Mouse (Mus musculus): ENCODE results near the gene Msh3. TPM values are rescaled to one million over a fixed set of nuclear protein-coding genes. Genes with fewer than 3 reads are reported as not detected.

The Msh3 gene
- polyA plus RNA-seq, 1 experiment from 2014 or later = 37.7 TPM

DNA sequence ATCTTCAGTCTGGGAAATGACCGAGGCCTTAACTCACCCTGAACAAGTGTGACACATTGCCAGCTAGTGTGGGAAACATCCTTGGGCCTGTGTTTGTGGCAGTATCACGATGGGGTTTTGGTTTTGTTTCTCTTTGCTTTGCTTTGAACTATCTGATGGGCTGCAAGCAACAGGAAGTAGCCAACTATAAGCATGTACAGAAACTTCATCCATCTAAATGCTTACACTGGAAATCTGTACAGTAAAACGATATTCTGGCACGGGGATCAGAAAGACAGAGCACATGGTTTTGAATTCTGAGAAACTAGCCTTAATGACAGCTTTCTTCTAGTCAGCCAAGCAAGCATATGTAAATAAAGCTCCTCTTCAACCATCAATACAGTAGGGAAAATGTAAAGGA lies 847 bp downstream of the Msh3 start:
- 35% methylated on average over 4 of the region's 4 CpGs for WGBS
- Histone ChIP-seq H3K4me3 (peak overlapping the region; percentile 85), H3K4me1 (peaks cover 16% of the 10 kb centered on the region), H3K27ac (peak overlapping the region; percentile 95; the same call in 1 of the 2 replicates), H3K36me3 (peaks cover 42% of the 10 kb centered on the region), H3K9me3 (replicated peaks) (no peaks in the 10 kb centered on the region), H3K27me3 (ENCODE audit: low read depth, poor library complexity, severe bottlenecking) (no peaks in the 10 kb centered on the region)
- DNase-seq (ENCODE audit: low spot score) = no peak

GRCm38 (mm10) chr13:92351100-92351499 lies 3.7 kb downstream of the Msh3 start:
- 97% methylated on average over 6 of the region's 6 CpGs for WGBS
- no peak overlapping the region for H3K4me3 ChIP-seq
- H3K27me3 ChIP-seq (ENCODE audit: low read depth, poor library complexity, severe bottlenecking) = no peaks in the 10 kb centered on the region
- H3K27ac ChIP-seq = no peak overlapping the region
- H3K36me3 ChIP-seq = peaks cover 44% of the 10 kb centered on the region
- peaks cover 9% of the 10 kb centered on the region for H3K4me1 ChIP-seq
- no peak for DNase-seq (ENCODE audit: low spot score)
- no peaks in the 10 kb centered on the region for H3K9me3 ChIP-seq (replicated peaks)

GRCm38 (mm10) chr13:92346338-92346737 lies 8.5 kb downstream of the Msh3 start:
- Histone ChIP-seq H3K4me3 (no peak overlapping the region), H3K27ac (no peak overlapping the region), H3K9me3 (replicated peaks) (no peaks in the 10 kb centered on the region), H3K4me1 (no peaks in the 10 kb centered on the region), H3K36me3 (peaks cover 85% of the 10 kb centered on the region), H3K27me3 (ENCODE audit: low read depth, poor library complexity, severe bottlenecking) (no peaks in the 10 kb centered on the region)
- no peak for DNase-seq (ENCODE audit: low spot score)
- WGBS = 94% methylated on average over 5 of the region's 5 CpGs

GRCm38 (mm10) chr13:92344033-92344432 lies 10.8 kb downstream of the Msh3 start:
- no peak for DNase-seq (ENCODE audit: low spot score)
- H3K4me1 ChIP-seq = no peaks in the 10 kb centered on the region
- no peaks in the 10 kb centered on the region for H3K9me3 ChIP-seq (replicated peaks)
- 96% methylated on average over 8 of the region's 8 CpGs for WGBS
- no peak overlapping the region for H3K4me3 ChIP-seq
- H3K36me3 ChIP-seq = peaks cover 86% of the 10 kb centered on the region
- no peak overlapping the region for H3K27ac ChIP-seq
- no peaks in the 10 kb centered on the region for H3K27me3 ChIP-seq (ENCODE audit: low read depth, poor library complexity, severe bottlenecking)

- peaks cover 72% of the 10 kb centered on the region for H3K36me3 ChIP-seq
- DNase-seq (ENCODE audit: low spot score) = no peak
- H3K9me3 ChIP-seq (replicated peaks) = no peaks in the 10 kb centered on the region
- no peaks in the 10 kb centered on the region for H3K27me3 ChIP-seq (ENCODE audit: low read depth, poor library complexity, severe bottlenecking)
- WGBS = 92% methylated on average over 3 of the region's 3 CpGs
- no peaks in the 10 kb centered on the region for H3K4me1 ChIP-seq
- H3K27ac ChIP-seq = no peak overlapping the region
- H3K4me3 ChIP-seq = no peak overlapping the region
These were observed 15.0 kb downstream of the Msh3 start for GRCm38 (mm10) chr13:92339787-92340186.

DNA sequence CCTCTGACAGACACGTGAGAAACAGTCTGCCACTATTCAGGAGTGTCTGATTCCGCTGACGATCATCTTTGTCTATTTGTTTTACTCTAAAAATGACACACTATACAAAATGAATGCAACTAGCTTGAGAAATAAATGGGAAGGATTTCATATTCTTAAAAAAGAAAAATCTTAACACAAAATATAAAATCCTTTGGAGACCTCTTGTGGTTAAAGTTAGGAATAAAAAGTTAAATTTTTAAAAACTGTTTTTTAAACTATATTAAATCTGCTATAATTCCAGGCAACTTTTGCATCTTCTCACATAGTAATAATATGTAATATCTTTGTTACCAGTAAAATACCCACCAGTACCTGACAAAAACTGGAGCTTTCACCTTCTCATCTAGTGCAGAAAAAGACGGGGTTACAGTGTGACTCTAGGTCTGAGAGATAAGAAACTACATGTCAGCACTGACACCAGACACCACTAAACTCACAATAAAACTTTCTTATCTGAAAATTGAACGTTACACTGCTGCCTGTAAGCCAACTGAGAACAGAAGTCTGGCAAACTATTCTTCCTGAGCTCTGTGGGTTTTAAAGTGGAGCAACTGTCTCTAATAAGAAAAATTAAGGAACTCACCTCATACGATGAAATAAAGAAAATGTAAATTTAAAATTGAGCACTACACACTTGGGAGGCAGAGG lies 16.9 kb downstream of the Msh3 start:
- Histone ChIP-seq H3K9me3 (replicated peaks) (no peaks in the 10 kb centered on the region), H3K27me3 (ENCODE audit: low read depth, poor library complexity, severe bottlenecking) (no peaks in the 10 kb centered on the region), H3K4me1 (no peaks in the 10 kb centered on the region), H3K4me3 (no peak overlapping the region), H3K27ac (no peak overlapping the region), H3K36me3 (peaks cover 63% of the 10 kb centered on the region)
- 91% methylated on average over 6 of the region's 6 CpGs for WGBS
- no peak for DNase-seq (ENCODE audit: low spot score)

- H3K4me1 ChIP-seq = no peaks in the 10 kb centered on the region
- peaks cover 59% of the 10 kb centered on the region for H3K36me3 ChIP-seq
- 90% methylated on average over 1 of the region's 1 CpGs for WGBS
These were observed 17.9 kb downstream of the Msh3 start for GRCm38 (mm10) chr13:92336857-92337256.

DNA sequence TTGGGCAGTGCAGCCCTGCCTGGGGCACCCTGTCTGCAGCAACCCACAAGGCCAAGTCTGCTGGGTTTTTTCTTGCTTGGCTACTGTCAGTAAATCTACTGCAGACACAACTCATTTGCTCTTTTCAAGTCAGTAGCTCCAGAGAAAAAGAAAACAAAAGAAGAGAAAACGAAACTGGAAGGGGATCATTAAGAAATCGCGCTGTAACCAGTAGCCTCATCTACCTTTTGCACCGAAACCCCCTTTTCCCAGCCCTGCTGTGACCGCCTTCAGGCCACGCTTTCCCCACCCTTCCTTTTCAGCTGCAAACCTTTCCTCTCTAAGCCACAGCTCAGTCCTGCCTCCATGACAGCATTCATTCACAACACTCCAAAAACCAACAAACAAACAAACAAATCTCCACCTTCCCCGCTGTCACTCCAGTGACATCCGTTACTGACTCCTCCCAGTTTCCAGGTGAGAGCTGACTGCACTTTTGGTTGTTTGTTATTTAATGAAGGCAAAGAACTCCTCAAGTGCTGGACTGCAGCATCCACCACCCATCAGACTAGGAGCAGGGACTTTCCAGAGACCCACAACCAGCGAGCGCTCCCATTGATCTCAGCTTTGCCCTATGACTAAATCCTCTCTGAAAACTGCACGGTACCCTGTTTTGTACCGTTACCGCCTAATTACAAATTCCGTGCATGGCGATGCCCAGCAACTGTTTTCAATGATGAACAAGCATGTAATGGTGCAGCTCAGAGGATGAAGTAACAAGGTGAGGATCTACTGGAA lies 22.5 kb downstream of the Msh3 start:
- DNase-seq (ENCODE audit: low spot score) = no peak
- 91% methylated on average over 15 of the region's 15 CpGs for whole genome bisulfite sequencing
- no peaks in the 10 kb centered on the region for H3K4me1 ChIP-seq
- H3K27me3 ChIP-seq (ENCODE audit: low read depth, poor library complexity, severe bottlenecking) = no peaks in the 10 kb centered on the region
- no peak overlapping the region for H3K4me3 ChIP-seq
- no peak overlapping the region for H3K27ac ChIP-seq
- peaks cover 47% of the 10 kb centered on the region for H3K36me3 ChIP-seq
- H3K9me3 ChIP-seq (replicated peaks) = no peaks in the 10 kb centered on the region

More at GRCm38 (mm10) chr13:92336857-92337256, 17.9 kb downstream of the Msh3 start:
- H3K27me3 ChIP-seq (ENCODE audit: low read depth, poor library complexity, severe bottlenecking) = no peaks in the 10 kb centered on the region
- H3K9me3 ChIP-seq (replicated peaks) = no peaks in the 10 kb centered on the region
- no peak for DNase-seq (ENCODE audit: low spot score)
- H3K27ac ChIP-seq = no peak overlapping the region
- H3K4me3 ChIP-seq = no peak overlapping the region

- no peaks in the 10 kb centered on the region for H3K27me3 ChIP-seq (ENCODE audit: low read depth, poor library complexity, severe bottlenecking)
- H3K4me1 ChIP-seq = no peaks in the 10 kb centered on the region
- WGBS = 94% methylated on average over 3 of the region's 3 CpGs
- H3K9me3 ChIP-seq (replicated peaks) = no peaks in the 10 kb centered on the region
- H3K4me3 ChIP-seq = no peak overlapping the region
- no peak for DNase-seq (ENCODE audit: low spot score)
- no peak overlapping the region for H3K27ac ChIP-seq
- peaks cover 38% of the 10 kb centered on the region for H3K36me3 ChIP-seq
These were observed 24.2 kb downstream of the Msh3 start for GRCm38 (mm10) chr13:92330621-92331020.

GRCm38 (mm10) chr13:92328000-92328399 lies 26.8 kb downstream of the Msh3 start:
- Histone ChIP-seq H3K36me3 (peaks cover 40% of the 10 kb centered on the region), H3K9me3 (replicated peaks) (no peaks in the 10 kb centered on the region), H3K27ac (no peak overlapping the region), H3K4me3 (no peak overlapping the region), H3K4me1 (no peaks in the 10 kb centered on the region), H3K27me3 (ENCODE audit: low read depth, poor library complexity, severe bottlenecking) (no peaks in the 10 kb centered on the region)
- DNase-seq (ENCODE audit: low spot score) = no peak
- WGBS = 90% methylated on average over 2 of the region's 2 CpGs

GRCm38 (mm10) chr13:92326030-92326429 lies 28.8 kb downstream of the Msh3 start:
- WGBS = 87% methylated on average over 5 of the region's 5 CpGs
- peaks cover 34% of the 10 kb centered on the region for H3K36me3 ChIP-seq

DNA sequence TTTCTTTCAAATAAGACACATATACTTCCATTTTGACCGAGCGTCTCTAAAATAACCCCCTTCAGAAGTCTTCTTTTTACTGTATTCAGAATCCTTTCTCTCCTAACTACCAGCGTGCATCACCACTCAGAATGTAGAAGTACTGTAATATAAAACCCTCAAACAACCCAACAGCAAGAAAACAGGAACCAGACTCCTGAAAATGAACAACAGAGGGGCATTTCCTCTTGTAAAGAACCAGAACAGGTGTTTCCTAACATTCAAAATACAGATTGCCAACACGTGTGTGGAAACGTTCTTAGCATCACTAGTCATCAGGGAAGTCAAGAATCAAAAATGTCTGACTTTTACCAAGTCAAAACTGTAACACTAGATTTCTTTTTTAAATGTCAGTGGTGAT lies 34.0 kb downstream of the Msh3 start:
- Histone ChIP-seq H3K4me3 (no peak overlapping the region), H3K36me3 (peaks cover 50% of the 10 kb centered on the region), H3K4me1 (peaks cover 5% of the 10 kb centered on the region; the same call in 1 of the 2 replicates), H3K27me3 (ENCODE audit: low read depth, poor library complexity, severe bottlenecking) (no peaks in the 10 kb centered on the region), H3K27ac (no peak overlapping the region), H3K9me3 (replicated peaks) (no peaks in the 10 kb centered on the region)
- WGBS = 89% methylated on average over 5 of the region's 5 CpGs
- DNase-seq (ENCODE audit: low spot score) = no peak

More at GRCm38 (mm10) chr13:92326030-92326429, 28.8 kb downstream of the Msh3 start:
- no peaks in the 10 kb centered on the region for H3K9me3 ChIP-seq (replicated peaks)
- no peak overlapping the region for H3K4me3 ChIP-seq
- no peaks in the 10 kb centered on the region for H3K4me1 ChIP-seq
- no peaks in the 10 kb centered on the region for H3K27me3 ChIP-seq (ENCODE audit: low read depth, poor library complexity, severe bottlenecking)
- no peak for DNase-seq (ENCODE audit: low spot score)
- no peak overlapping the region for H3K27ac ChIP-seq

DNA sequence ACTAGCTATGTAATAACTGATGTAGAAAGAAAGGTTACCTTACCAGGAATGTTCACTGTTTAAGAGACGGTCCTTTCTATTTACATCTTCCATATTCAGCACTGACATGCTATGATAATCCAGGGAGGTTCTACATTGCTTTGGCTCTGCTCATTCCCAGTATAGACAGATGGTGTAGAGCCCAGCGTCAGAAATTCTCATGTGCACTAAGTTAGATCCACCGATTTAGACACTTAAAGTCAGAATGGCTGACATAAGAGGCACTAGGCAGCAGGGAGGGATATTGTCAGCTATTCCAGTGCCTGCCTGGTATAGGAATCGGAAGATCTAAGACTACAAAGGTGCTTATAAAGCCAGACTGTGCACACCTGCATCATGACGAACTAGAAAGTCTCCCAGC lies 40.2 kb downstream of the Msh3 start:
- Histone ChIP-seq H3K27me3 (ENCODE audit: low read depth, poor library complexity, severe bottlenecking) (no peaks in the 10 kb centered on the region), H3K36me3 (peaks cover 59% of the 10 kb centered on the region), H3K27ac (no peak overlapping the region), H3K9me3 (replicated peaks) (no peaks in the 10 kb centered on the region), H3K4me3 (no peak overlapping the region), H3K4me1 (no peaks in the 10 kb centered on the region)
- 91% methylated on average over 5 of the region's 5 CpGs for WGBS
- no peak for DNase-seq (ENCODE audit: low spot score)
